Mouse (Mus musculus): ENCODE data around the gene Otogl. TPM values are rescaled to one million over a fixed set of nuclear protein-coding genes. Genes with fewer than 3 reads are reported as not detected.
A peak's percentile ranks its signal among the peaks of the same experiment; 100 is the strongest.

Gene Otogl
- total RNA-seq (2022): under 1 TPM; 0.09 to 0.38 (median 0.23) TPM

DNA sequence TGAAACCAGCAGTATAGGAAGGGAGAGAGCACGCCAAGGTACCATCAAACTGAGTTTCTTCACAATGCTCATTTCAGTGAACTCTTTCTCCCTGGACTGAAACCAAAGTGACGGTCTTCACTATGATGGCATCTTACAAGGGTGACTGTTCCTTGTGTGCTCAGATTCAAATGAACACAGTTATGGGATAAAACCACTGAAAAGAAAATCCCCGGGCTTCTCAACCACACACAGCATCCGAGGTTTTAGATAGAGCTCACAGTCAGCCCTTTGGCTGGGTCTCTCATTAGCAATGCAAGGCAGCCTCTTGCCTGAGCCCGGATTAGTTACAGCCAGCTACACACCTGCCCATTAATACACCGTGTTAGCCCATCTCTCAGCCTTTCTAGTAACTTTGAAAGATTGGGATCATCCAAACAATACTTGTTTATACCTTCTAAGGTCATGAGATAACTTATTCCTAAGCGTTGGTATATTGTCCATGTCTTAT lies at the start of gene Otogl:
Otogl (minus strand) TSS at position 51 of the 490 bp plus-strand sequence.
- DNase-seq: no peak

DNA sequence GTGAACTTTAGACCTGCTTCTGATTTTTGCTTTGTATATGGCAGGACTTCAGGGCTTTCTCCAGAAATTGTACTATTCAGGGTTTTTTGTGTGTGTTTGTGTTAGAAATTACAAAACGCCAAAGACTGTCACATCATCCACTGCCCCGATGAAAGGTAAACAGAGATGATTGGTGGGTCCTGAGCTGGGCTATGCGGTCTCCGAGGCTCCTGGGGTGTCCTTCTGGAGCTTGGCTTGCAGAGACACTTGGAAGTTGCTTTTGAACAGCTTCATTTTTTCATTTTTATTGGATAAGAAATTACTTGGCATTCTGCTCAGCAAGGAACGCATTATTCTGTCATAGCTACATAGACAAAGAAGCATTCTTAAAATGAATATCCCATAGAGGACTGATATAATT lies 44.7 kb upstream of the Otogl start:
- DNase-seq: no peak

GRCm38 (mm10) chr10:107954444-107954843 lies 42.5 kb upstream of the Otogl start:
- no peak for DNase-seq

DNA sequence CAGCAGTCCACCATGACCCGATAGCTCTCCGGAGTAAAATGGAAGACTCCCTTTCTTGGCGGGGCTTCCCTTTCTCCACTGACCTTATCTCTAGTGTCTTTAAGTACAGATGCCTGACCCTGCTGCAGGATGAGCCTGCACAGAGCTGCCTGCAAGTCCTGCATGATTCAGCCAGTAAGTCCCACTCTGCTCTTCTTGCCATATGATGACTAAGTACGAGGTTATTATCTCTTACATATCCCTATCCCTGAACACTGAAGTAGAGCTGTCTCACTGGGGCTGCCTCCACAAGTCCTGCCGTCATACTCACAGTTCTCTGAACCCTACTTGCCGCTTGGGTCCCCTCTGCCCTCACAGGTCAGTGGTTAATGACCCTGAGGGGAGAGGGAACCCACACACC lies 39.7 kb upstream of the Otogl start:
- no peak for DNase-seq

GRCm38 (mm10) chr10:107949945-107950344 lies 38.0 kb upstream of the Otogl start:
- peak; percentile 34 for DNase-seq

DNA sequence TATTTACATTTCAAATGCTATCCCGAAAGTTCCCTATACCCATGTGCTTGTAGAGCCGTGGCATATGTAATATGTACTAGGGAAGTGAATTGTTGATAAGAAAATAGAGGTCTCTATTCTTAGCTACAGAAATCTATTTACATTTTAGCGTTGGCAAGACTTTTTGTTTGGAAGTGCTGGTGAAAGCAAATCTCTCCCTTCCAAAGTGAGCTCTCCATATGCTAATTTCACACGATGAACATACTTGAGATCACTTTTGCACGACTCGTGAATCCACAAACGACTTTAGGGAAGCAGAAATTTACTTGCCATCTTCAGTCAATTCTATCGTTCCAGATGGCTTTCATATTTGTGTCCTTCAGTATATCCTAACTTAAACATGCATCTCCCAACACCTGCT lies 36.7 kb upstream of the Otogl start:
- no peak for DNase-seq

- DNase-seq: no peak
Measured at GRCm38 (mm10) chr10:107948038-107948437, 36.1 kb upstream of the Otogl start.

DNA sequence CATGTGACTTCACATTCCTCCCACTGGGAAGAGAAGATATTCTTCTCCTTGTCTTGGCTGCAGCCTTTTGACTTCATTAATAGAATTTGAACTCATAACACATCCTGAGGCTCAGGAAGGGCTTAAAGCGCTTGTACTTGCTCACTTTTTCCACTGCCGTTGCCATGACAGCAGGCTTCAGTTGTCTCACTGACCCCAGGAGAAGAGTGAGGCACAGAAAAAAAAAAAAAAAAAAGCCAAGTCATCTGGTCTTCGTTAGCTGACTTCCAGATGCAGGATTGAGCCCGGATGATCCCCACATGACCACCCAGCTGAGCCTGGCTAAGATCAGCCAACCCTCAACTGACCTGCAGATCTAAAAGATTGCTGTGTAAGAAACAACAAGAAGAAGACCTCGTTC lies 34.4 kb upstream of the Otogl start:
- no peak for DNase-seq

DNA sequence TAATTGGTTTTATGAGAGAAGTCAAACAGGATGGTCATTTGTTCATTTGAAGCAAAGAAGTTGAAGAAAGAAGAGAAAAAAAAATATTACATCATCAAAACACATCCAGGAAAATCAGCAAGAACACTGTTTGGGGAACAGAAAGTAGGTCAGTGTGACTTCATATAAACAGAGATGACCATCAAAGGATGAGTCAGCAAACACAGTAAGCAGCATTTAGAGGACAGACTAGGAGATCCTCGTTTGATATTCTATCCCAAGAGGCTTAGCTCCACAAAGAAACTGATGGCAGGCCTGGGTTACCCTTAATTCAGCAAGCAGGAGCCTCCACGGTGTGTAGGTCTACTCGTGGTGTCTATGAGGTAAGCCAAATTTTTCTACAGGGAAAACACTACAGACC lies 31.9 kb upstream of the Otogl start:
- no peak for DNase-seq

GRCm38 (mm10) chr10:107941188-107941900 lies 29.4 kb upstream of the Otogl start:
- no peak for DNase-seq

GRCm38 (mm10) chr10:107940302-107940701 lies 28.4 kb upstream of the Otogl start:
- no peak for DNase-seq

DNA sequence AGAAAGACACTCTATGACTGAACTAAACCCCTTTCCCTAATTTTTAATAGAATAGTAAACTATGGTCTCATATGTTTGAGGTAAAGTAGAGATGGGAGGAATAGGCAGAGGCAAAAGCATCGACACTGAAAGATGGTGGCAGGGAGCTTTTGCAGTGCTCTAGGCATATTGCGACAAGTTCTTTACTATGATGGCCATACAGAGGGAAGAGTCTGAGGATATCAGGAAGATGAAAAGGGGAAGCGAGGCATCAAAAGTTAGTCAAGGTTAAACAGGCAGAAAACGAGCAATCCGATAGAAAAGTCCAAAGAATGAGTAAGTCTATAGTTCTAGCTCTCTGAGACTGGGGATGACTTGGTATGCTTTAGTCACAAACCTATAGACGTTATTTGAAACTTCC lies 27.9 kb upstream of the Otogl start:
- DNase-seq: no peak

DNA sequence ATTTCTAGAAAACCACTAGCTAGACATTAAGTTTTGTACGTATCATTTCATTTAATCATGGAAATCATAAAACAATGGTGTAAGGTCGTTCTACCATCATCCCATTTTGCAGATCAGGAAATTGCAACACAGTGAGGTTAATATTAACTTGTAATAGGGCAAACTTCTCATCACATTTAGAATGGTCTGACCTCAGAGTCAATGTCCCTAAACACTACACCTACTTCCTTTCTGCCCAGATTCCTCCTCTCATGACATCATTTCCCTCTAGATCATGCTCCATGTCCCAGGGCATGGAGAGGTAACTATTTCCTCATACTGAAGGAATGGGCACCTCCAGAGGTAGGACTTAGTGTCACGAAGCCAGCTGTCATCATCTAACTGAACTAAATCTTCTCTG lies 22.1 kb upstream of the Otogl start:
- no peak for DNase-seq

DNA sequence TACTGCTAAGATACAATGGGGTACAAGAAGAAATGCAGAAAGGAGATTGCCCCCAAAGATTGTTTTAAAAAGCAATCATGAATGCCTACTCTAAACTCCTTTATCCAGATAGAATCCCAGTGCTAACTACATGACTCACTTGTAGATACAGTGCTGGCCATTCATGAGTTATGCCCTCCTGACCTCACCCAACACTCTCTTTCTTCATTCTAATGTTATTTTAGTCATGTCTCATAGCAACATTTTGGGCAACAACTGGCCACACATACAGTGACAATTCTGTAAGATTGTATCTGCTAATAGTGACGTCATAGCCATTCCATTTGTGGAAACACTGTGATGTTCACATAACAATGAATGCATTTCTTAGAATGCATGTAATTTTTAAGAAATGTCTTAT lies 21.6 kb upstream of the Otogl start:
- no peak for DNase-seq

- peak; percentile 58 for DNase-seq
Measured at GRCm38 (mm10) chr10:107931833-107932828, 20.2 kb upstream of the Otogl start.

GRCm38 (mm10) chr10:107930471-107931021 lies 18.6 kb upstream of the Otogl start:
- DNase-seq: peak; percentile 32

DNA sequence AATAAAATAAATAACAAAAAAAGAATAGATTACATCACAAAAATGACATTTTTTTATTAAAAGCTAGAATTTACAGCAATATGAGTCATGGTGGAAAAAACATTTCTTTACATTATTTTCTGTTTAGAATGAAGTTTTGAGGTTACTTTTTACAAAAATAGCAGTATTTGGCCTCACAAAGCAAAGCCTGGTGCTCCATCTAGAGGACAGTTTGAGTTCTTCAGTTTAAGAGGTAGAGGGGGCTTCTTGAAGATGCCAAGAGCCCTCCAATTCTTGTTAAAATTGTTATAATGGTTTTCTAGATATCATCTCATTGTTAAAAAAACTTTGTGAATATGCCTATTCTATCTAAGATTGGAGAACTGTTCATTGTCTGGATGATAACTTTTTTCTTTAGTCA lies 13.4 kb upstream of the Otogl start:
- DNase-seq: no peak

DNA sequence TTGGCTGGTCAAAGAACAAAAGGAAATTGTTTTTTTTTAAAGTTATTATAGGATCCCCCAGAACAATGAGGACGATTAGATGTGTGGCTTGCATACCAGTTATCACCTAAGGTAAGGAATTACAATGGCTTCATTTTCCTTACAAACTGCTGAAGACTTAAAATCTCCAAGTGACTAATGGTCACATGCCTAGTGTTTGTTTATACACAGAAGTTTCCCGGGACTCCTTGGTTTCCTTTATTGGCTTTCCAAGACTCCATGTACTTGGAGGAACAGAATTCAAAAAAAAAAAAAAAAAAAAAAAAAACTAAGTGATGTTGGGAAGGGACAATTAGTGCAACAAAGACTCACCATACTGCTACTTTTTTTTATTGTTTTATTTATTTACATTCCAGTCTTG lies 11.9 kb upstream of the Otogl start:
- DNase-seq: no peak

- DNase-seq: no peak
Measured at GRCm38 (mm10) chr10:107922750-107923149, 10.8 kb upstream of the Otogl start.

DNA sequence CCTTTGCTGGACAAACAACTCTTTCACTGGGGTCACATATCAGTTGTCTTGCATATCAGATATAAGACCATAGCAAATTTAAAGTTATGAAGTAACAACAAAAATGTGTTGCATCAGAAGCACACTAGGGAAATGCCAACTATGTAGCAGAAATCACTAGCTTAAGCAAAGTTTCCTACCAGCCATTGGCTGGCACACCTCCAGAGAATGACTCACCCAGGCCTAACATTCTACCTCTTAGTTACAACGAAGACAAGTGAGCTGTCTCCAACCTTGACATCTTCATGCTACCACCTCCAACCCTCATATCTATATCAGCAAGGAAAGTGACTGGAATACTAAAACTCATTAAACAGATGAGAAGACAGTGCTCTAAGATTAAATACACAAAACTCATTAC lies 9.6 kb upstream of the Otogl start:
- peak; percentile 91 for DNase-seq

DNA sequence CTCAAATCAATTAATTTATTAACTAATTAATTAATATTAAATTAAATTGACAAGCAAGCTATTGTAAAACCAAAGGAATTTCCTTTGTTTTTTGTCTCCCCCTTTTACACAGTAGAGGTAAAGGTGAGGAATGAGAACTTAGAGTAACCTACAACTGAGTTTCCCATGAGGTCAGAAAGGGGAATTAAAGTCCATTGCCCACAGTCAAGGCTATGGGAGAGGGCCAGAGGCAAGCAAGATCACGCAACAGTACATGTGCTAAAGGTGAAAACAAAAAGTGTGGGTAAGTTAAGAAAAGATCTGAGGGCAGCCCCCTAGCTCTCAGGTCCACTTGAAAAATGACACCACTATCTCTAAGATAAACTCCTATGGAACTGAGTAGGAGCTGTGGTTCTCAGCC lies 9.2 kb upstream of the Otogl start:
- no peak for DNase-seq

- DNase-seq: no peak
Measured at GRCm38 (mm10) chr10:107913013-107913412, 1.1 kb upstream of the Otogl start.

GRCm38 (mm10) chr10:107906453-107906852 lies 5.5 kb downstream of the Otogl start:
- DNase-seq: no peak

All from adrenal gland, adult 8-10 months (tissue).